Mouse (Mus musculus): ENCODE measurements around the gene Cyp4a12b. TPM values are rescaled to one million over a fixed set of nuclear protein-coding genes. Genes with fewer than 3 reads are reported as not detected.

Gene Cyp4a12b
- polyA plus RNA-seq, 1 experiment from 2014 or later: not detected

Other genes starting within 250 kb of the Cyp4a12b start
- not detected in 2 replicates for gene Cyp4a29, start 169.5 kb upstream of the Cyp4a12b start, polyA plus RNA-seq (2015; fragmentation: Nextera tagmentation; extraction: Ambion mirVana)
- gene Cyp4a12a, start 112.6 kb upstream of the Cyp4a12b start, polyA plus RNA-seq (2015; fragmentation: Nextera tagmentation; extraction: Ambion mirVana): not detected in 2 replicates
- not detected in 2 replicates for gene Cyp4a30b, start 41.0 kb downstream of the Cyp4a12b start, polyA plus RNA-seq (2015; fragmentation: Nextera tagmentation; extraction: Ambion mirVana)
- not detected in 2 replicates for gene Cyp4a14, start 84.5 kb downstream of the Cyp4a12b start, polyA plus RNA-seq (2015; fragmentation: Nextera tagmentation; extraction: Ambion mirVana)
- not detected in 2 replicates for gene Cyp4a10, start 106.6 kb downstream of the Cyp4a12b start, polyA plus RNA-seq (2015; fragmentation: Nextera tagmentation; extraction: Ambion mirVana)
- not detected in 2 replicates for gene Cyp4a31, start 152.0 kb downstream of the Cyp4a12b start, polyA plus RNA-seq (2015; fragmentation: Nextera tagmentation; extraction: Ambion mirVana)
- not detected in 2 replicates for gene Cyp4a32, start 189.3 kb downstream of the Cyp4a12b start, polyA plus RNA-seq (2015; fragmentation: Nextera tagmentation; extraction: Ambion mirVana)
- gene Cyp4b1, start 236.1 kb downstream of the Cyp4a12b start, polyA plus RNA-seq (2015; fragmentation: Nextera tagmentation; extraction: Ambion mirVana): 0.41 and 0.42 TPM in 2 replicates